Mouse (Mus musculus) heart, adult 2 months (tissue): ENCODE data around the gene Herc1. TPM values are rescaled to one million over a fixed set of nuclear protein-coding genes. Genes with fewer than 3 reads are reported as not detected.

Experiments
- DNase-seq, 2 experiments: peaks; one replicate each; pipeline ENCODE4 v3.0.0; 2021
- H3K27ac ChIP-seq: fragments of 200-600 bp; 2 replicates; pipeline ENCODE4 v1.8.1; 2022
- H3K27me3 ChIP-seq: fragments of 200-500 bp; 2 replicates; pipeline ENCODE4 v1.6.1; 2012; ENCODE audit warnings: mild to moderate bottlenecking, low read length, inconsistent platforms, mixed read lengths; ENCODE audit not compliant: control insufficient read depth, insufficient read depth
- H3K36me3 ChIP-seq: fragments of 200-500 bp; 2 replicates; pipeline ENCODE4 v1.6.1; 2012; ENCODE audit warnings: low read length, inconsistent platforms; ENCODE audit not compliant: control insufficient read depth, insufficient read depth
- H3K4me1 ChIP-seq: fragments of 200-500 bp; 2 replicates; pipeline ENCODE4 v1.6.1; 2011; ENCODE audit warnings: low read length; ENCODE audit not compliant: control insufficient read depth, insufficient read depth
- H3K4me3 ChIP-seq: fragments of 200-600 bp; 2 replicates; pipeline ENCODE4 v1.8.1; 2022
- H3K79me2 ChIP-seq: fragments of 200-500 bp; replicated peaks from 2 replicates; pipeline ENCODE4 v1.6.1; 2012; ENCODE audit warnings: mild to moderate bottlenecking, inconsistent platforms, low read length, moderate library complexity, mixed read lengths; ENCODE audit not compliant: control insufficient read depth, insufficient read depth
- H3K9ac ChIP-seq: fragments of 200-500 bp; 2 replicates; pipeline ENCODE4 v1.6.1; 2012; ENCODE audit warnings: low read depth, mild to moderate bottlenecking, control low read depth, inconsistent platforms, low read length, mixed read lengths
- CTCF ChIP-seq: fragments of 200-600 bp; IDR thresholded peaks from 2 replicates; pipeline ENCODE4 v1.8.1; 2022; ENCODE audit warnings: antibody characterized with exemption, mild to moderate bottlenecking, moderate library complexity
- EP300 ChIP-seq: fragments of 200-500 bp; IDR thresholded peaks from 2 replicates; pipeline ENCODE4 v1.6.1; 2011; ENCODE audit warnings: low read depth, low read length, control low read depth; ENCODE audit not compliant: insufficient read depth
- POLR2A ChIP-seq: fragments of 200-500 bp; IDR thresholded peaks from 2 replicates; pipeline ENCODE4 v1.6.1; 2011; ENCODE audit warnings: mild to moderate bottlenecking, low read depth, low read length, control low read depth; ENCODE audit not compliant: insufficient read depth
- WGBS: fragments of 180-500 bp; shearing (Covaris S2); methylation state at CpG from one replicate; pipeline ENCODE4 v1.1.7; 2018; 5-methylcytosine and 5-hydroxymethylcytosine counted together
- intact Hi-C: fragments of 180-260 bp; cut with DNase I; formaldehyde crosslinking; loops from one replicate; pipeline ENCODE4 v1.15.1; 2025
- polyA plus RNA-seq: library from polyadenylated mRNA; depleted of rRNA; stranded (reverse); fragments of >200 nt; gene quantifications from 2 replicates; pipeline ENCODE4 v1.2.3, GENCODE M21; 2012
- total RNA-seq, 2 experiments: library from RNA; stranded (reverse); gene quantifications; 2 replicates each; pipeline ENCODE4 v1.2.3; 2021

Gene Herc1
- total and polyA plus RNA-seq, 3 experiments, result 11.0 to 35.4 (median 31.4) TPM

DNA sequence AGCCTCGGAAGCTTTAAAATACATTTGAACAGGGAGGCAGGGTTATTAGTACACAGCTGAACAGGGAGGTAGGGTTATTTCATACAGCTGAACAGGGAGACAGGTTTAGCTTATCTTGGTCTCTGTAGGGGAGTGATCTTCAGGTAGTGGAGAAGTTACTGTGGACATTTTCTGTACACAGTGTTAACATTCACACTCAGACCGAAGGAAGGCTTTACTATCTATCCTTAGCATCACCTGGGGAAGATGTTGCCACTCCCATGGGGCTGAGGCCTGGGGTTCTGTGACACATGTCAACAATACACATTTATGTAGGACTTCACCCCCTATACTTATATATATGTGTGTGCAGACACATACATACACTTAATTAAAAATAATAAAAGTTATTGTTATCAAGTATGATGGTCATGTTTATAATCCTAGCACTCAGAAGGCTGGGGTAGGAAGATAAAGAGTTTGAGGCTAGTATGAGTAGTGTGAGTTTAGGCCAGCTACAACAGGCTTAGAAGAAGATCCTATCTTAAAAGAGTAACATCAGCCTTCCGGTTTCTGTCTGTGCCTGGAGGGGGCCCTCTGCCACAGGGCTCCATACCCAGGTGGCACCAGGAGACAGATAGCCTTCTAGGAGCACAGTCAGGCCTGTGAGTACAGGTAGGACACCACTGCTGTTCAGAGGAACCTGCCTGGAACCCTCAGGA, 9.7 kb upstream of the Herc1 start:
- no peaks in the 10 kb centered on the region for H3K27me3 ChIP-seq
- no peak overlapping the region for H3K27ac ChIP-seq
- no peaks in the 10 kb centered on the region for H3K79me2 ChIP-seq
- H3K9ac ChIP-seq, result no peak overlapping the region
- H3K36me3 ChIP-seq, result no peaks in the 10 kb centered on the region
- no peak for TF ChIP-seq CTCF
- TF ChIP-seq EP300, result no peak
- TF ChIP-seq POLR2A, result no peak
- no peak for DNase-seq
- WGBS, result 76% methylated on average over 3 of the region's 3 CpGs
- intact Hi-C loops, result no loop called here
- H3K4me1 ChIP-seq, result no peaks in the 10 kb centered on the region
- H3K4me3 ChIP-seq, result no peak overlapping the region

DNA sequence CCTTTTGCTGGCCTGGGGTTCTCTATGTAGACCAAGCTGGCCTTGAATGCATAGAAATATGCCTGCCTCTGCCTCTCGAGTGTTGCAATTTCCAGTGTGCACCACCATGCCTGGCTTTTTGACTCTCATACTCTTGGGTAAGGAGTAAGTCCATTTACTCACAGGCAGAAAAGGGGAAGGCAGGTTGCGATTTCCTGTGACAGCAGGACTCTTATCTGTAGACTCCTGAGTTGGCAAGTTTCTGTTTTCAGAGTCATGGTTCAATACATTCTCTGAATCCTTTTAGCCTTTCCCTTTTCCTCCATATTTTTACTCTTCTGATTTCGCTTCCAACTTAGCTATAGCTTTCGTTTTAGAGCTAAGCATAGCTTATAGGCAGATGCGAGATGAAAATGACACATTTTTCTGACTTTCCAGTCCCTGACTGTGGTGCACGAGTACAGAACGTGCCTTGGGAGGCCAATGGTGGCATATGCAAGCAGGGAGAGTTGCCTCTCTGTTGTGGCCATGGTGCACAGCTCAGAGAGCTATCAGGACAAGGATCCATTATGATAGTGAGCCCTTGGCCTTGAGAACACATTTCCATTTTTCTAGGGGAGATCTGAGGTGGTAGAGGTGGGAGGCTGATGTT, 2.7 kb upstream of the Herc1 start:
- no peak overlapping the region for H3K27ac ChIP-seq
- peaks cover 10% of the 10 kb centered on the region for H3K36me3 ChIP-seq
- no peak overlapping the region for H3K4me3 ChIP-seq
- DNase-seq, result no peak
- TF ChIP-seq POLR2A, result no peak
- TF ChIP-seq CTCF, result no peak
- TF ChIP-seq EP300, result no peak
- intact Hi-C loops, result no loop called here
- H3K79me2 ChIP-seq, result no peaks in the 10 kb centered on the region
- 72% methylated on average over 7 of the region's 7 CpGs for WGBS
- peaks cover 2% of the 10 kb centered on the region for H3K4me1 ChIP-seq
- H3K9ac ChIP-seq, result no peak overlapping the region
- no peaks in the 10 kb centered on the region for H3K27me3 ChIP-seq

DNA sequence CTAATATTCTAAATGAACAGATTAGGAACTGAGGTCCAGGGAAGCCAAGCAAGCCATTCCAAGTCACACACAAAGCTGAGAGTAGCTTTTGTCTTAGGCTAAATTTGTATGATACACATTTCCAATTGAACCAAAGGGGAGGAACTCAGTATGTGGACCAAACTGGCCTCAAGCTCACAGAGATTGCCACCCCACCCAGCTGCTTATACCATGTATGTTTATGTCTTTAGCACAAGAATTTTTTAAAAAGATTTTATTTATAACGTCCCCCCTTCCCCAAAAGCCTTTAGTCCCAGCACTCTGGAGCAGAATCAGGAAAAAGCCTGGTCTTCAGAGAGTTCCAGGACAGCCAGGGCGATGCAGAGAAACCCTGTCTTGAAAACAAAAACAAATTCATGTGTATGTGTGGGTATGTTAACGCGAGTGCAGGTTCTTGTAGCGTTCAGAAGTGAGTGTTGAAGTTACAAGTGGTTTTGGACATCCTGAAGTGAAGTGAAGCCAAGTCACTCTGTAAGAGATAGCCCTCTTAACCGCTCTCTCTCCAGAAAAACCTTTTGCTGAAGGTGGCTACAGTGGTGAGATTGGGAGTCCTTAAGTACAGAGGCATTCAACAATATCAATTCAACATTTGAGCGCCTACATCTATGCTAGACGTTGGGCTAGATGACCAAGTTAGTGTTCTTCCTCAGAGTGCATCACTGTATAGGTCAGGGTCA, 948 bp upstream of the Herc1 start:
- 22% methylated on average over 8 of the region's 8 CpGs for WGBS
- TF ChIP-seq POLR2A (no peak), EP300 (no peak), CTCF (no peak)
- Histone ChIP-seq H3K27me3 (no peaks in the 10 kb centered on the region), H3K27ac (no peak overlapping the region; the same call in 1 of the 2 replicates), H3K4me3 (peak overlapping the region; percentile 98), H3K79me2 (peaks cover 3% of the 10 kb centered on the region), H3K9ac (peak overlapping the region; percentile 84), H3K36me3 (peaks cover 12% of the 10 kb centered on the region), H3K4me1 (peaks cover 2% of the 10 kb centered on the region)
- DNase-seq, result no peak
- intact Hi-C loops, result no loop called here

DNA sequence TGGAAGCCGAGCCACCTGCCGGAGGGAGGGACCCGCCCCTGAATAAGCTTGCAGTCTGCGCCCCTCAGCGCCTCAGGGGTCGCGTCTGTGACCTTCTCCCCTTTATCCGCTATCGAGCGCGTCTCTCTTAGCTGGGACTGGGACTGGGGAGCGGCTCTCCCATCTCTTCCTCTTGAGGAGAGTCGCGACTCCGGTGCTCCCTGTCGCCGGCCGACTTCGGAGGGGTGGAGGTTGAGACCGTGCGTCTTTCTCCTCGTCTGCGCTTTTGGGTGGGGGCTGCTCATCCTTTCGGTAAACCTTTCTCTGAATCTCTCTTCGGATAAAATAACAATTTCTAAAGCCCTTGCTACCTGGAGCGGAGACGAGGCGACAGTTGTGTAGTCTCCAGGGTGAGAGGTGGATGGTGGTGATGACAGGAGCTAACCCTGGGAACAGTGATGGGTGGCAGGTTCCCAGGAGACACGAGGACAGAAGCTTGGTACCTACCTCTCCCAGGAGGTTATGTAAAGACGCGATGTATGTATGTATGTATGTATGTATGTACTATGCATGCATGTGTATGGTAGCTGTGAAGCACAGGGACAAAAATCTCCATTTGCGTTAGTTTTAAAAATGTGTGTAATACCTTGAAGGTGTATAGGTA, 659 bp downstream of the Herc1 start:
- peaks cover 16% of the 10 kb centered on the region for H3K36me3 ChIP-seq
- no peaks in the 10 kb centered on the region for H3K27me3 ChIP-seq
- H3K4me3 ChIP-seq, result peak overlapping the region; percentile 98
- DNase-seq, result no peak
- H3K27ac ChIP-seq, result peak overlapping the region; percentile 95
- TF ChIP-seq POLR2A (no peak), CTCF (no peak), EP300 (no peak)
- H3K9ac ChIP-seq, result peak overlapping the region; percentile 98
- H3K4me1 ChIP-seq, result peaks cover 4% of the 10 kb centered on the region
- WGBS, result 2% methylated on average over 32 of the region's 32 CpGs
- intact Hi-C loops, result loop anchor here (5.0 kb wide), 1 partner anchor 69 kb away; no protein-coding TSS in a partner anchor
- peaks cover 3% of the 10 kb centered on the region for H3K79me2 ChIP-seq

- 81% methylated on average over 2 of the region's 2 CpGs for WGBS
- H3K79me2 ChIP-seq, result peaks cover 3% of the 10 kb centered on the region
- no peaks in the 10 kb centered on the region for H3K27me3 ChIP-seq
- TF ChIP-seq CTCF (no peak), POLR2A (no peak), EP300 (no peak)
- peaks cover 4% of the 10 kb centered on the region for H3K4me1 ChIP-seq
- no peak overlapping the region for H3K27ac ChIP-seq
- intact Hi-C loops, result loop anchor here (5.0 kb wide), 1 partner anchor 70 kb away; no protein-coding TSS in a partner anchor
- H3K9ac ChIP-seq, result no peak overlapping the region
- H3K36me3 ChIP-seq, result peaks cover 19% of the 10 kb centered on the region
- no peak overlapping the region for H3K4me3 ChIP-seq
- no peak for DNase-seq
Measured at GRCm38 (mm10) chr9:66352704-66353103, 2.5 kb downstream of the Herc1 start.
